Mouse (Mus musculus) stomach, postnatal 0 days (tissue): ENCODE results near the gene Usp3. TPM values are rescaled to one million over a fixed set of nuclear protein-coding genes. Genes with fewer than 3 reads are reported as not detected.

ENCODE experiments used
- ATAC-seq: fragments of 200-750 bp; cut with Nextera tagmentation; 2 replicates; pipeline ENCODE4 v1.8.0; 2017; ENCODE audit not compliant: low FRiP score, low TSS enrichment
- DNase-seq: peaks from one replicate; pipeline ENCODE4 v3.0.0-alpha.2; 2016; ENCODE audit warnings: low spot score
- H3K27ac ChIP-seq: fragments of 300-500 bp; sonication (generic); replicated peaks from 2 replicates; pipeline ENCODE4 v1.5.1; 2014; ENCODE audit warnings: mild to moderate bottlenecking, control low read depth
- H3K27me3 ChIP-seq: fragments of 300-500 bp; sonication (generic); 2 replicates; pipeline ENCODE4 v1.6.1; 2014; ENCODE audit warnings: low read length; ENCODE audit not compliant: control insufficient read depth, insufficient read depth
- H3K36me3 ChIP-seq: fragments of 300-500 bp; sonication (generic); 2 replicates; pipeline ENCODE4 v1.6.1; 2014; ENCODE audit warnings: low read length, mixed read lengths; ENCODE audit not compliant: control insufficient read depth, insufficient read depth
- H3K4me1 ChIP-seq: fragments of 300-500 bp; sonication (generic); replicated peaks from 2 replicates; pipeline ENCODE4 v1.6.1; 2014; ENCODE audit warnings: antibody characterized with exemption; ENCODE audit not compliant: control insufficient read depth, insufficient read depth
- H3K4me2 ChIP-seq: fragments of 300-500 bp; sonication (generic); replicated peaks from 2 replicates; pipeline ENCODE4 v1.6.1; 2014; ENCODE audit warnings: low read depth, mild to moderate bottlenecking, control low read depth, moderate library complexity
- H3K4me3 ChIP-seq: fragments of 300-500 bp; sonication (generic); 2 replicates; pipeline ENCODE4 v1.5.1; 2014; ENCODE audit warnings: low read depth, low read length, control low read depth
- H3K9ac ChIP-seq: fragments of 300-500 bp; sonication (generic); 2 replicates; pipeline ENCODE4 v1.6.1; 2014; ENCODE audit warnings: mild to moderate bottlenecking, low read length, control low read depth, mixed read lengths
- H3K9me3 ChIP-seq: fragments of 300-500 bp; sonication (generic); 2 replicates; pipeline ENCODE4 v1.6.1; 2016; ENCODE audit warnings: low read length; ENCODE audit not compliant: control insufficient read depth
- CTCF ChIP-seq: IDR thresholded peaks from 2 replicates; pipeline ENCODE4 v1.5.1; 2016; ENCODE audit warnings: antibody characterized with exemption, low read depth, mild to moderate bottlenecking, moderate library complexity
- EP300 ChIP-seq: optimal IDR thresholded peaks from 2 replicates; pipeline ENCODE3; 2016; ENCODE audit warnings: antibody characterized with exemption
- WGBS: fragments of 180-500 bp; shearing (Covaris S2); extraction: QIAGEN DNeasy Blood & Tissue Kit; methylation state at CpG from one replicate; pipeline ENCODE4 v1.1.7; 2014; 5-methylcytosine and 5-hydroxymethylcytosine counted together
- polyA plus RNA-seq: library from polyadenylated mRNA; unstranded; fragments of >200 nt; fragmentation: Nextera tagmentation; extraction: Ambion mirVana; gene quantifications from 2 replicates; pipeline ENCODE4 v1.2.1, GENCODE M21; 2015

Usp3 gene
- polyA plus RNA-seq, 1 experiment from 2014 or later: 49.2 TPM

GRCm38 (mm10) chr9:66606851-66607250, 13.9 kb upstream of the Usp3 start:
- H3K9me3 ChIP-seq: no peaks in the 10 kb centered on the region
- peak overlapping the region; percentile 43 for H3K4me2 ChIP-seq
- TF ChIP-seq CTCF: no peak
- no peak for TF ChIP-seq EP300
- H3K4me3 ChIP-seq: peak overlapping the region; percentile 12; the same call in 1 of the 2 replicates
- no peaks in the 10 kb centered on the region for H3K36me3 ChIP-seq
- H3K9ac ChIP-seq: peak overlapping the region; percentile 45; the same call in 1 of the 2 replicates
- WGBS: 49% methylated on average over 12 of the region's 12 CpGs
- H3K27ac ChIP-seq: peak overlapping the region; percentile 89
- H3K4me1 ChIP-seq: no peaks in the 10 kb centered on the region
- ATAC-seq: 0 out of 2 replicates have a peak, but pooled peaks have one; percentile 33
- DNase-seq: peak; percentile 35
- no peaks in the 10 kb centered on the region for H3K27me3 ChIP-seq

GRCm38 (mm10) chr9:66605876-66606750, 13.2 kb upstream of the Usp3 start:
- no peaks in the 10 kb centered on the region for H3K27me3 ChIP-seq
- no peak overlapping the region; the same call in 1 of the 2 replicates for H3K9ac ChIP-seq
- no peaks in the 10 kb centered on the region for H3K9me3 ChIP-seq
- H3K4me2 ChIP-seq: peak overlapping the region; percentile 43
- 46% methylated on average over 13 of the region's 13 CpGs for WGBS
- DNase-seq: peak; percentile 78
- H3K27ac ChIP-seq: peak overlapping the region; percentile 89
- no peaks in the 10 kb centered on the region for H3K36me3 ChIP-seq
- peak; percentile 87 for ATAC-seq
- peak overlapping the region; percentile 12; the same call in 1 of the 2 replicates for H3K4me3 ChIP-seq
- TF ChIP-seq EP300 (peak; percentile 48), CTCF (no peak)
- no peaks in the 10 kb centered on the region for H3K4me1 ChIP-seq

GRCm38 (mm10) chr9:66604349-66605206, 11.6 kb upstream of the Usp3 start:
- H3K27ac ChIP-seq: peak overlapping the region; percentile 89; the same call in 1 of the 2 replicates
- no peaks in the 10 kb centered on the region for H3K27me3 ChIP-seq
- H3K4me3 ChIP-seq: no peak overlapping the region
- H3K9ac ChIP-seq: no peak overlapping the region
- DNase-seq (no peak), ATAC-seq (no peak)
- H3K4me2 ChIP-seq: no peak overlapping the region
- no peaks in the 10 kb centered on the region for H3K9me3 ChIP-seq
- no peaks in the 10 kb centered on the region for H3K4me1 ChIP-seq
- TF ChIP-seq EP300 (no peak), CTCF (no peak)
- 87% methylated on average over 8 of the region's 8 CpGs for WGBS
- no peaks in the 10 kb centered on the region for H3K36me3 ChIP-seq

- TF ChIP-seq EP300: no peak
- H3K4me1 ChIP-seq: no peaks in the 10 kb centered on the region
- 0 out of 2 replicates have a peak overlapping the region, but pooled peaks have one; percentile 58 for H3K27ac ChIP-seq
- H3K4me3 ChIP-seq: no peak overlapping the region
- no peak overlapping the region for H3K4me2 ChIP-seq
- no peaks in the 10 kb centered on the region for H3K27me3 ChIP-seq
- ATAC-seq: no peak
- H3K9me3 ChIP-seq: no peaks in the 10 kb centered on the region
- H3K9ac ChIP-seq: no peak overlapping the region
- H3K36me3 ChIP-seq: no peaks in the 10 kb centered on the region
- WGBS: 60% methylated on average over 1 of the region's 1 CpGs
- no peak for DNase-seq
These were observed 11.0 kb upstream of the Usp3 start for GRCm38 (mm10) chr9:66603907-66604306.

GRCm38 (mm10) chr9:66601006-66601405, 8.1 kb upstream of the Usp3 start:
- H3K27ac ChIP-seq: peak overlapping the region; percentile 65; the same call in 1 of the 2 replicates
- no peak overlapping the region for H3K4me2 ChIP-seq
- H3K9me3 ChIP-seq: no peaks in the 10 kb centered on the region
- H3K4me1 ChIP-seq: no peaks in the 10 kb centered on the region
- H3K4me3 ChIP-seq: no peak overlapping the region
- 55% methylated on average over 2 of the region's 2 CpGs for WGBS
- DNase-seq (no peak), ATAC-seq (no peak)
- H3K36me3 ChIP-seq: no peaks in the 10 kb centered on the region
- H3K27me3 ChIP-seq: no peaks in the 10 kb centered on the region
- no peak for TF ChIP-seq CTCF
- TF ChIP-seq EP300: no peak
- H3K9ac ChIP-seq: no peak overlapping the region
